Mouse (Mus musculus): ENCODE data around the gene Hist1h2ac. TPM values are rescaled to one million over a fixed set of nuclear protein-coding genes. Genes with fewer than 3 reads are reported as not detected.
"Not testable (repeated sequence)": the region's sequence is repeated elsewhere in the genome, so short reads cannot be mapped to it uniquely, and the experiment has no call there.

Gene Hist1h2ac
- total and polyA plus RNA-seq, 2 experiments from 2014 or later: 0.49 to 62.8 TPM

- H3K4me3 ChIP-seq (ENCODE audit: low read depth, low read length): no peak overlapping the region
- ATAC-seq (ENCODE audit: insufficient read depth, low read depth) (no peak), DNase-seq (ENCODE audit: low spot score) (no peak)
- no peaks in the 10 kb centered on the region for H3K36me3 ChIP-seq (replicated peaks; ENCODE audit: control insufficient read depth, insufficient read depth, low read length)
- H3K9ac ChIP-seq (replicated peaks; ENCODE audit: low read depth, low read length): no peak overlapping the region
- H3K27me3 ChIP-seq (ENCODE audit: control insufficient read depth, insufficient read depth, low read length): no peaks in the 10 kb centered on the region
- no peak overlapping the region for H3K4me2 ChIP-seq (ENCODE audit: low read depth, low read length)
- 70% methylated on average over 4 of the region's 4 CpGs for WGBS
- H3K27ac ChIP-seq (ENCODE audit: low read depth): no peak overlapping the region
- H3K4me1 ChIP-seq (ENCODE audit: control insufficient read depth, insufficient read depth): peaks cover 15% of the 10 kb centered on the region; the same call in 1 of the 2 replicates
- TF ChIP-seq EP300 (IDR thresholded peaks at IDR 0.05; ENCODE audit: low read depth) (no peak), CTCF (IDR thresholded peaks at IDR 0.05; ENCODE audit: low read depth) (no peak)
- H3K9me3 ChIP-seq (replicated peaks; ENCODE audit: control insufficient read depth, low read length): no peaks in the 10 kb centered on the region
Measured at GRCm38 (mm10) chr13:23687181-23687580, 3.4 kb upstream of the Hist1h2ac start.

GRCm38 (mm10) chr13:23685966-23686365 is 2.2 kb upstream of the Hist1h2ac start:
- peak overlapping the region; percentile 97 for H3K27ac ChIP-seq (ENCODE audit: low read depth)
- WGBS: 56% methylated on average over 4 of the region's 4 CpGs
- H3K9ac ChIP-seq (replicated peaks; ENCODE audit: low read depth, low read length): peak overlapping the region; percentile 54; the same call in 1 of the 2 replicates
- no peaks in the 10 kb centered on the region for H3K9me3 ChIP-seq (replicated peaks; ENCODE audit: control insufficient read depth, low read length)
- H3K36me3 ChIP-seq (replicated peaks; ENCODE audit: control insufficient read depth, insufficient read depth, low read length): no peaks in the 10 kb centered on the region
- no peak for ATAC-seq (ENCODE audit: insufficient read depth, low read depth)
- peak overlapping the region; percentile 57 for H3K4me3 ChIP-seq (ENCODE audit: low read depth, low read length)
- peaks cover 15% of the 10 kb centered on the region; the same call in 1 of the 2 replicates for H3K4me1 ChIP-seq (ENCODE audit: control insufficient read depth, insufficient read depth)
- TF ChIP-seq CTCF (IDR thresholded peaks at IDR 0.05; ENCODE audit: low read depth) (no peak), EP300 (IDR thresholded peaks at IDR 0.05; ENCODE audit: low read depth) (no peak)
- H3K27me3 ChIP-seq (ENCODE audit: control insufficient read depth, insufficient read depth, low read length): no peaks in the 10 kb centered on the region
- H3K4me2 ChIP-seq (ENCODE audit: low read depth, low read length): peak overlapping the region; percentile 80
- no peak for DNase-seq (ENCODE audit: low spot score)

- Histone ChIP-seq H3K27me3 (ENCODE audit: control insufficient read depth, insufficient read depth, low read length) (no peaks in the 10 kb centered on the region), H3K27ac (ENCODE audit: low read depth) (peak overlapping the region; percentile 97), H3K4me3 (ENCODE audit: low read depth, low read length) (peak overlapping the region; percentile 57), H3K4me2 (ENCODE audit: low read depth, low read length) (peak overlapping the region; percentile 80), H3K9ac (replicated peaks; ENCODE audit: low read depth, low read length) (peak overlapping the region; percentile 54), H3K4me1 (ENCODE audit: control insufficient read depth, insufficient read depth) (peaks cover 15% of the 10 kb centered on the region; the same call in 1 of the 2 replicates), H3K9me3 (replicated peaks; ENCODE audit: control insufficient read depth, low read length) (no peaks in the 10 kb centered on the region), H3K36me3 (replicated peaks; ENCODE audit: control insufficient read depth, insufficient read depth, low read length) (no peaks in the 10 kb centered on the region)
- TF ChIP-seq EP300 (IDR thresholded peaks at IDR 0.05; ENCODE audit: low read depth): no peak
- no peak for TF ChIP-seq CTCF (IDR thresholded peaks at IDR 0.05; ENCODE audit: low read depth)
- peak; percentile 59 for DNase-seq (ENCODE audit: low spot score)
- ATAC-seq (ENCODE audit: insufficient read depth, low read depth): no peak
- WGBS: 9% methylated on average over 15 of the region's 15 CpGs
Measured at GRCm38 (mm10) chr13:23685121-23685861, 1.5 kb upstream of the Hist1h2ac start.

- Histone ChIP-seq H3K9ac (replicated peaks; ENCODE audit: low read depth, low read length) (peak overlapping the region; percentile 54), H3K4me2 (ENCODE audit: low read depth, low read length) (peak overlapping the region; percentile 80), H3K4me3 (ENCODE audit: low read depth, low read length) (peak overlapping the region; percentile 57), H3K4me1 (ENCODE audit: control insufficient read depth, insufficient read depth) (peaks cover 15% of the 10 kb centered on the region; the same call in 1 of the 2 replicates), H3K27ac (ENCODE audit: low read depth) (peak overlapping the region; percentile 97)
- not testable (repeated sequence) for H3K27me3 ChIP-seq (ENCODE audit: control insufficient read depth, insufficient read depth, low read length); H3K36me3 ChIP-seq (replicated peaks; ENCODE audit: control insufficient read depth, insufficient read depth, low read length); H3K9me3 ChIP-seq (replicated peaks; ENCODE audit: control insufficient read depth, low read length)
- DNase-seq (ENCODE audit: low spot score): peak; percentile 86
- peak; percentile 20 for ATAC-seq (ENCODE audit: insufficient read depth, low read depth)
- 0% methylated on average over 14 of the region's 37 CpGs for WGBS
Measured at GRCm38 (mm10) chr13:23684295-23684945, 672 bp upstream of the Hist1h2ac start.

- H3K4me1 ChIP-seq (ENCODE audit: control insufficient read depth, insufficient read depth): peaks cover 15% of the 10 kb centered on the region; the same call in 1 of the 2 replicates
- H3K9ac ChIP-seq (replicated peaks; ENCODE audit: low read depth, low read length): peak overlapping the region; percentile 52
- not testable (repeated sequence) for H3K9me3 ChIP-seq (replicated peaks; ENCODE audit: control insufficient read depth, low read length); H3K36me3 ChIP-seq (replicated peaks; ENCODE audit: control insufficient read depth, insufficient read depth, low read length); DNase-seq (ENCODE audit: low spot score); H3K27me3 ChIP-seq (ENCODE audit: control insufficient read depth, insufficient read depth, low read length)
- H3K4me3 ChIP-seq (ENCODE audit: low read depth, low read length): peak overlapping the region; percentile 57
- H3K4me2 ChIP-seq (ENCODE audit: low read depth, low read length): peak overlapping the region; percentile 63
- peak overlapping the region; percentile 97 for H3K27ac ChIP-seq (ENCODE audit: low read depth)
- ATAC-seq (ENCODE audit: insufficient read depth, low read depth): peak; percentile 54
- 16% methylated on average over 12 of the region's 30 CpGs for WGBS
Measured at GRCm38 (mm10) chr13:23682947-23683754, 597 bp downstream of the Hist1h2ac start.
